Mouse (Mus musculus) lung, adult 2 months (tissue): ENCODE measurements around the gene Trp73.

Experiments used
- CTCF ChIP-seq: fragments of 200-500 bp; IDR thresholded peaks from 2 replicates; pipeline ENCODE4 v1.5.1; 2011; ENCODE audit warnings: mild to moderate bottlenecking, low read length, control low read depth; ENCODE audit not compliant: insufficient read depth
- POLR2A ChIP-seq: fragments of 200-500 bp; IDR thresholded peaks from 2 replicates; pipeline ENCODE4 v1.6.1; 2011; ENCODE audit warnings: low read depth, mild to moderate bottlenecking, control low read depth, low read length, borderline replicate concordance; ENCODE audit errors: extremely low read depth

GRCm38 (mm10) chr4:154085856-154086255 is 54.2 kb downstream of the Trp73 start:
- TF ChIP-seq POLR2A, result no peak
- no peak for TF ChIP-seq CTCF
